Mouse (Mus musculus): ENCODE data around the gene Sult4a1.

Sult4a1 gene

GRCm38 (mm10) chr15:84094921-84095320 is 10.6 kb downstream of the Sult4a1 start:
- DNase-seq = no peak

GRCm38 (mm10) chr15:84086775-84087174 is 18.8 kb downstream of the Sult4a1 start:
- DNase-seq = no peak

- no peak for DNase-seq
Measured at GRCm38 (mm10) chr15:84086364-84086763, 19.2 kb downstream of the Sult4a1 start.

GRCm38 (mm10) chr15:84080069-84080468 is 25.5 kb downstream of the Sult4a1 start:
- no peak for DNase-seq

- DNase-seq = no peak
Measured at GRCm38 (mm10) chr15:84079519-84079918, 26.0 kb downstream of the Sult4a1 start.

GRCm38 (mm10) chr15:84078667-84079066 is 26.9 kb downstream of the Sult4a1 start:
- no peak for DNase-seq

GRCm38 (mm10) chr15:84077151-84077550 is 28.4 kb downstream of the Sult4a1 start:
- no peak for DNase-seq

GRCm38 (mm10) chr15:84074705-84075185 is 30.8 kb downstream of the Sult4a1 start:
- no peak for DNase-seq

- DNase-seq = peak; percentile 77
Measured at GRCm38 (mm10) chr15:84073911-84074704, 31.4 kb downstream of the Sult4a1 start.

- DNase-seq = no peak
Measured at GRCm38 (mm10) chr15:84073058-84073457, 32.5 kb downstream of the Sult4a1 start.

GRCm38 (mm10) chr15:84072226-84072625 is 33.3 kb downstream of the Sult4a1 start:
- peak; percentile 77 for DNase-seq

GRCm38 (mm10) chr15:84070116-84070676 is 35.4 kb downstream of the Sult4a1 start:
- no peak for DNase-seq

- DNase-seq = no peak
Measured at GRCm38 (mm10) chr15:84069455-84070050, 36.0 kb downstream of the Sult4a1 start.

GRCm38 (mm10) chr15:84065701-84066100 is 39.9 kb downstream of the Sult4a1 start:
- no peak for DNase-seq

GRCm38 (mm10) chr15:84065140-84065539 is 40.4 kb downstream of the Sult4a1 start, which contains the start of gene Efcab6:
Efcab6 (minus strand) TSS chr15:84065379.
- no peak for DNase-seq

- DNase-seq = no peak
Measured at GRCm38 (mm10) chr15:84058841-84059240, 46.7 kb downstream of the Sult4a1 start.

GRCm38 (mm10) chr15:84056083-84056482 is 49.5 kb downstream of the Sult4a1 start:
- DNase-seq = no peak

- peak; percentile 77 for DNase-seq
Measured at GRCm38 (mm10) chr15:84053859-84054258, 51.7 kb downstream of the Sult4a1 start.

GRCm38 (mm10) chr15:84053240-84053639 is 52.3 kb downstream of the Sult4a1 start:
- DNase-seq = no peak

GRCm38 (mm10) chr15:84052390-84052789 is 53.2 kb downstream of the Sult4a1 start:
- DNase-seq = no peak

GRCm38 (mm10) chr15:84049570-84049969 is 56.0 kb downstream of the Sult4a1 start:
- no peak for DNase-seq

GRCm38 (mm10) chr15:84045562-84045961 is 60.0 kb downstream of the Sult4a1 start:
- no peak for DNase-seq

GRCm38 (mm10) chr15:84037067-84037466 is 68.5 kb downstream of the Sult4a1 start:
- peak; percentile 98 for DNase-seq

Data from cerebellum, adult 9-10 months (tissue).